In the genomic region with DNA sequence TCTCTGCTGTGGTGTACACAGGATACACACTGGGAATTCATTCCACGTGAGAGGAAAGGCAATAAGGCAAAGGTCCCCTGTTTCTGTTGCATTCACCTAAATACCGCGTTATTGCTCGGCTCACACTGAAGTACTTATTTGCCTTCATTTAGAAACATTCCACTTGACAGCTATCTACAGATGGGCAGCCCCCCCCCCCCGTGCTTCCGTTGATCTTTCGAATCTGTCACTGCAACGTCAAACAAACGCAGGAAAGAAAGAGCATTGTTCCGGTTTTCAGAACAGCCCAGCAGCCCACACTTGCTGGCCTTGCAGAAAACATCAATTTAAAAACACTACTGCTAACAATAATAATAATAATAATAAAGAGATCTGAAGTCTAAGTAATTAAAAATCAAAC, we compare ENCODE assay signal across 8 mouse cellular contexts. TPM values are rescaled to one million over a fixed set of nuclear protein-coding genes. Genes with fewer than 3 reads are reported as not detected.
A peak's percentile ranks its signal among the peaks of the same experiment; 100 is the strongest.
DNase-seq lines count a peak whose midpoint lies in the region; ATAC-seq and TF ChIP-seq lines count a peak whose summit lies in the region.

No protein-coding gene starts in this region.

- no peak for ATAC-seq in hindbrain, embryonic 13.5 days (ENCODE audit: low FRiP score)

- intact Hi-C loops in heart, postnatal 10 days (cut with DNase I): loop anchor here (2.0 to 10.0 kb wide), 4 partner anchors 55 to 585 kb away; no protein-coding TSS in a partner anchor

- DNase-seq in heart, adult 11 months: peak; percentile 89
- DNase-seq in heart, postnatal 10 days: no peak
- no peak for DNase-seq in right cerebral cortex, postnatal 25 days
- DNase-seq in urinary bladder, adult 2 months (ENCODE audit: low spot score): no peak
- DNase-seq in thymus, postnatal 36 days: no peak

- H3K79me2 ChIP-seq in macrophage (ENCODE audit: inconsistent target): peaks cover 42% of the 10 kb centered on the region

- H3K4me1 ChIP-seq in bone marrow, adult 2 months (ENCODE audit: control insufficient read depth, insufficient read depth, low read length): peaks cover 1% of the 10 kb centered on the region; the same call in 1 of the 2 replicates
- peaks cover 24% of the 10 kb centered on the region for H3K4me1 ChIP-seq in hindbrain, embryonic 13.5 days (replicated peaks)

- H3K9me3 ChIP-seq in hindbrain, embryonic 13.5 days: no peaks in the 10 kb centered on the region

- TF ChIP-seq POLR2A in bone marrow, adult 2 months (IDR thresholded peaks at IDR 0.05; ENCODE audit: borderline replicate concordance, control insufficient read depth, low read depth, low read length): no peak

- H3K4me2 ChIP-seq in hindbrain, embryonic 13.5 days: peak overlapping the region; percentile 50

- peaks cover 11% of the 10 kb centered on the region for H3K27me3 ChIP-seq in hindbrain, embryonic 13.5 days

- H3K36me3 ChIP-seq in hindbrain, embryonic 13.5 days: no peaks in the 10 kb centered on the region
- H3K36me3 ChIP-seq in macrophage (ENCODE audit: inconsistent target): no peaks in the 10 kb centered on the region; the same call in 1 of the 2 replicates

- H3K27ac ChIP-seq in bone marrow, adult 2 months (ENCODE audit: control insufficient read depth, insufficient read depth, low read depth, low read length, poor library complexity): peak overlapping the region; percentile 61; the same call in 1 of the 2 replicates
- 0 out of 2 replicates have a peak overlapping the region, but pooled peaks have one; percentile 12 for H3K27ac ChIP-seq in hindbrain, embryonic 13.5 days
- H3K27ac ChIP-seq in macrophage: peak overlapping the region; percentile 82

- peak overlapping the region; percentile 30 for H3K9ac ChIP-seq in hindbrain, embryonic 13.5 days

- H3K4me3 ChIP-seq in bone marrow, adult 2 months (replicated peaks; ENCODE audit: control insufficient read depth, low read depth, low read length): peak overlapping the region; percentile 71
- peak overlapping the region; percentile 75 for H3K4me3 ChIP-seq in hindbrain, embryonic 13.5 days
- peak overlapping the region; percentile 91 for H3K4me3 ChIP-seq in macrophage (ENCODE audit: inconsistent target)

- WGBS in bone marrow, adult 2 months: under 1% methylated on average over 10 of the region's 10 CpGs
- WGBS in hindbrain, embryonic 13.5 days: 16% methylated on average over 10 of the region's 10 CpGs
- WGBS in macrophage (ENCODE audit: missing documents): 4% methylated on average over 10 of the region's 10 CpGs

- no peak for TF ChIP-seq CTCF in bone marrow, adult 2 months (IDR thresholded peaks at IDR 0.05; ENCODE audit: control insufficient read depth, insufficient read depth, low read length)

RNA-seq across cellular contexts. Expression of a gene that starts 2.6 kb away (rescaled TPM):
- 10 to 100 TPM; 41.3 to 42.5 TPM for total RNA-seq in heart, postnatal 10 days (2021)
- polyA plus RNA-seq in bone marrow, adult 2 months (2011; ENCODE audit: insufficient read depth, insufficient read length, low replicate concordance, missing spikeins): 14.0 and 17.9 TPM in 2 replicates
- 9.1 and 16.1 TPM in 2 replicates for polyA plus RNA-seq in hindbrain, embryonic 13.5 days (2015; fragmentation: Nextera tagmentation; extraction: Ambion mirVana)
- 1,000 to 10,000 TPM in 3 of 26 experiments, 100 to 1,000 TPM in 21, 10 to 100 TPM in 2; 91.3 to 2,709 (median 319) TPM for total RNA-seq in macrophage (2018; cell fraction: chromatin; rRNA removed)
- 1,000 to 10,000 TPM in 5 of 26 experiments, 100 to 1,000 TPM in 21; 179 to 1,886 (median 305) TPM for total RNA-seq in macrophage (2018; cell fraction: cytosol; rRNA removed)
- 1,000 to 10,000 TPM in 8 of 26 experiments, 100 to 1,000 TPM in 18; 196 to 3,512 (median 542) TPM for total RNA-seq in macrophage (2018; cell fraction: nucleus; rRNA removed)
- polyA plus RNA-seq in macrophage (2018): 84.3 to 203 TPM (median 151 TPM) in 3 replicates
- polyA plus RNA-seq in urinary bladder, adult 2 months (2012; rRNA removed): 19.3 and 22.3 TPM in 2 replicates

Comparison
In these comparisons a context has a peak if more than half of its experiments do, and no peak if none do; other contexts are left out.
1. H3K27ac ChIP-seq: peak in every context shown above with its lines; median percentile 82 in macrophage; 61 in bone marrow, adult 2 months; 12 in hindbrain, embryonic 13.5 days.